Mouse (Mus musculus) heart, adult 2 months (tissue): Measurements from ENCODE around the gene Rchy1. TPM values are rescaled to one million over a fixed set of nuclear protein-coding genes. Genes with fewer than 3 reads are reported as not detected.
"Not testable (repeated sequence)": the region's sequence is repeated elsewhere in the genome, so short reads cannot be mapped to it uniquely, and the experiment has no call there.

ENCODE experiments used
- DNase-seq, 2 experiments: peaks; one replicate each; pipeline ENCODE4 v3.0.0; 2021
- H3K27ac ChIP-seq: fragments of 200-600 bp; 2 replicates; pipeline ENCODE4 v1.8.1; 2022
- H3K27me3 ChIP-seq: fragments of 200-500 bp; 2 replicates; pipeline ENCODE4 v1.6.1; 2012; ENCODE audit warnings: mild to moderate bottlenecking, low read length, inconsistent platforms, mixed read lengths; ENCODE audit not compliant: control insufficient read depth, insufficient read depth
- H3K36me3 ChIP-seq: fragments of 200-500 bp; 2 replicates; pipeline ENCODE4 v1.6.1; 2012; ENCODE audit warnings: low read length, inconsistent platforms; ENCODE audit not compliant: control insufficient read depth, insufficient read depth
- H3K4me1 ChIP-seq: fragments of 200-500 bp; 2 replicates; pipeline ENCODE4 v1.6.1; 2011; ENCODE audit warnings: low read length; ENCODE audit not compliant: control insufficient read depth, insufficient read depth
- H3K4me3 ChIP-seq: fragments of 200-600 bp; 2 replicates; pipeline ENCODE4 v1.8.1; 2022
- H3K79me2 ChIP-seq: fragments of 200-500 bp; replicated peaks from 2 replicates; pipeline ENCODE4 v1.6.1; 2012; ENCODE audit warnings: mild to moderate bottlenecking, inconsistent platforms, low read length, moderate library complexity, mixed read lengths; ENCODE audit not compliant: control insufficient read depth, insufficient read depth
- H3K9ac ChIP-seq: fragments of 200-500 bp; 2 replicates; pipeline ENCODE4 v1.6.1; 2012; ENCODE audit warnings: low read depth, mild to moderate bottlenecking, control low read depth, inconsistent platforms, low read length, mixed read lengths
- CTCF ChIP-seq: fragments of 200-600 bp; IDR thresholded peaks from 2 replicates; pipeline ENCODE4 v1.8.1; 2022; ENCODE audit warnings: antibody characterized with exemption, mild to moderate bottlenecking, moderate library complexity
- EP300 ChIP-seq: fragments of 200-500 bp; IDR thresholded peaks from 2 replicates; pipeline ENCODE4 v1.6.1; 2011; ENCODE audit warnings: low read depth, low read length, control low read depth; ENCODE audit not compliant: insufficient read depth
- POLR2A ChIP-seq: fragments of 200-500 bp; IDR thresholded peaks from 2 replicates; pipeline ENCODE4 v1.6.1; 2011; ENCODE audit warnings: mild to moderate bottlenecking, low read depth, low read length, control low read depth; ENCODE audit not compliant: insufficient read depth
- WGBS: fragments of 180-500 bp; shearing (Covaris S2); methylation state at CpG from one replicate; pipeline ENCODE4 v1.1.7; 2018; 5-methylcytosine and 5-hydroxymethylcytosine counted together
- intact Hi-C: fragments of 180-260 bp; cut with DNase I; formaldehyde crosslinking; loops from one replicate; pipeline ENCODE4 v1.15.1; 2025
- polyA plus RNA-seq: library from polyadenylated mRNA; depleted of rRNA; stranded (reverse); fragments of >200 nt; gene quantifications from 2 replicates; pipeline ENCODE4 v1.2.3, GENCODE M21; 2012
- total RNA-seq, 2 experiments: library from RNA; stranded (reverse); gene quantifications; 2 replicates each; pipeline ENCODE4 v1.2.3; 2021

Rchy1 gene
- total and polyA plus RNA-seq, 3 experiments, result 21.8 to 33.0 (median 26.9) TPM

DNA sequence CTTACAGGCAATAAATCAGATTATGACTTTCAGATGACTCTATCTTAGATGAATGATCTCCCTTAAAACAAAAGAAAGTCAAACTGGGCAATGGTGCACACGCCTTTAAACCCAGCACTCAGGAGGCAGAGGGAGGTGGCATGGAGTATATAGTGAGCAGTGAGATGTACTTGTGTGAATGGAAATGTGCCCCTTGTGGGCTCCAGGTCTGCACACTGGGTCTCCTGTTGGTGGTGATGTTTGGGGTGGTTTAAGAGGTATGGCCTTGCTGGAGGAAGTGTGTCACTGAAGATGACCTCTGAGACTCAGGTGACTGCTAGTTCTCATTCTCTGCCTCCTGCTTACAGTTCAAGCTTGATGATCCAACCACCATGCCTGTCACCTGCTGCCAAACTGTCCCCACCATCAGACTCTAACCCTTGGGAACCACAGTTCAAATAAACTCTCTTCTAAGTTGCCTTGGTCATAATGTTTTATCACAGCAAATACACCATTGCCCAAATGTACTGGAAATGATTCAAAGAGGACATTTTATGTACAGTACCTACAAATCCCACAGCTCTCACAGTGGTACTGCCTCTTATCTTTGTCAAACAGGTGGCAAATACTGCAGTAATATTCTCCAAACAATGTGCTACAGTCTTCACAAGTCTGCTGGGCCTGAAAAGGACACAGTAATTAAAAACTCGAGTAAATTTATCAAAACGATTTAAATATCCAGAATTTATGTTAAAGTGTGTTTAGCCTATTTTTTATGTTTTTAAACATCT lies 5.7 kb downstream of the Rchy1 start:
- peaks cover 31% of the 10 kb centered on the region for H3K36me3 ChIP-seq
- no peak overlapping the region for H3K4me3 ChIP-seq
- H3K27ac ChIP-seq, result no peak overlapping the region
- intact Hi-C loops, result no loop called here
- 93% methylated on average over 3 of the region's 3 CpGs for WGBS
- peaks cover 8% of the 10 kb centered on the region for H3K4me1 ChIP-seq
- TF ChIP-seq EP300 (no peak), POLR2A (no peak)
- no peaks in the 10 kb centered on the region for H3K27me3 ChIP-seq
- peaks cover 5% of the 10 kb centered on the region; the same call in 1 of the 2 replicates for H3K79me2 ChIP-seq
- no peak overlapping the region for H3K9ac ChIP-seq
- no peak for DNase-seq

DNA sequence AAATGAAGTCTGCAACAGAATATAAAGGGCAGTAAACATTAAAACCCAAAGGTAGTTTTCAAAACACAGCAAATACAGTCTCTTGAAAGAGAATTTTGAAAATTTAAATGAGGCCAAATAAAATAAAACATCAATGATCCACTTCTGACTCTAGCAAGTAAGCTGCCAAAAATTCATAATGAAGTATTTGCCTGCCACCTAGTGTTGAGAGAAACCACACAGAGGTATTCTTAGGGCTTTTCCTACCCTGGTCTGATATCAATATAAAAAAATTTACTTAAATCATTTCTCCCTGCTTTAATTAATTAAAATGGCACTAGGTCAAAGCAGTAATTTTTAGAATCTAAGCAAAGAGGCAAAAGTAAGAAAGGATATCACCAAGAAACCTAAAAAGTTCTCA lies 11.5 kb downstream of the Rchy1 start:
- no peaks in the 10 kb centered on the region for H3K79me2 ChIP-seq
- H3K27me3 ChIP-seq, result no peaks in the 10 kb centered on the region
- H3K4me3 ChIP-seq, result no peak overlapping the region
- peaks cover 15% of the 10 kb centered on the region for H3K36me3 ChIP-seq
- H3K9ac ChIP-seq, result no peak overlapping the region
- H3K4me1 ChIP-seq, result no peaks in the 10 kb centered on the region
- intact Hi-C loops, result loop anchor here (1.0 kb wide), 2 partner anchors 434 to 486 kb away; partner anchors contain the start of gene Parm1
- DNase-seq, result no peak
- TF ChIP-seq EP300, result no peak
- peak; percentile 70 for TF ChIP-seq CTCF
- no peak for TF ChIP-seq POLR2A
- no peak overlapping the region for H3K27ac ChIP-seq

DNA sequence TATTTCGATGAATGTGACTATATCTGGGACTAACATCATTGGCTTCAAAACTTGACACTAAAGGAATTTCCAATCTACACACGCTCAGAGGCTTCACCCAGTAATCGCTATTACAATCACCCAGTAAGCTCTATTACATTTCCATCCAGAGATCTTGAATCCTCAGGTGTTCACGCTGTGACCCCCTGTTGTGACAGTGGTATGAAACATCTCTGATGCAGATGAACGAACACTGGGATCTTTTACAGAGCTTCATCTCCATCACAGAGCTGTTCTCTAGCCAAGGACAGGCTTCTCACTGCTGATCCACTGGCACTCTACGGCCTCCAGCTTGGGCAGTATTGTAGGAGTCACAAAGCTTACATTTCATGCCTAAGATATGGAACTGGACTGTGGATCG lies 13.4 kb downstream of the Rchy1 start:
- Histone ChIP-seq H3K27me3 (no peaks in the 10 kb centered on the region), H3K27ac (no peak overlapping the region), H3K4me1 (no peaks in the 10 kb centered on the region), H3K9ac (no peak overlapping the region), H3K79me2 (no peaks in the 10 kb centered on the region), H3K4me3 (no peak overlapping the region), H3K36me3 (peaks cover 13% of the 10 kb centered on the region)
- no peak for DNase-seq
- TF ChIP-seq POLR2A (no peak), CTCF (no peak), EP300 (no peak)
- intact Hi-C loops, result no loop called here
- WGBS, result 96% methylated on average over 7 of the region's 7 CpGs

DNA sequence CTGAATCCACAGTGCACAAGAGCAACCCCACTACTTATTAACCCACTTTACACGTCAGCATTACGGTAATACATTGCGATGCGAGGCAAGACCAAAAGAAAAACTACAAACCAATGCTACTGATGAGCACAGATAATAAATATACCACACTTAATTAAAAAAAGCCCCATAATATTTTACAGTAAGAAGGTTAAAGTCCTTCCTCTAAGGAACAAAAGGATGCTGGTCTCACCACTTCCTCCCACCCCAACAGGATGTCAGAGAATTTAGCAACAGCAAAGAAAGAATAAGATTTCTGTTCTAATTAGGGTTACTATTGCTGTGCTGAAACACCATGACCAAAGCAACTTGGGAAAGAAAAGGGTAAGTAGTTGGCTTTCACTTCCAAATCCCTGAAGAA lies 15.9 kb downstream of the Rchy1 start:
- no peak for DNase-seq
- peaks cover 8% of the 10 kb centered on the region for H3K36me3 ChIP-seq
- intact Hi-C loops, result no loop called here

DNA sequence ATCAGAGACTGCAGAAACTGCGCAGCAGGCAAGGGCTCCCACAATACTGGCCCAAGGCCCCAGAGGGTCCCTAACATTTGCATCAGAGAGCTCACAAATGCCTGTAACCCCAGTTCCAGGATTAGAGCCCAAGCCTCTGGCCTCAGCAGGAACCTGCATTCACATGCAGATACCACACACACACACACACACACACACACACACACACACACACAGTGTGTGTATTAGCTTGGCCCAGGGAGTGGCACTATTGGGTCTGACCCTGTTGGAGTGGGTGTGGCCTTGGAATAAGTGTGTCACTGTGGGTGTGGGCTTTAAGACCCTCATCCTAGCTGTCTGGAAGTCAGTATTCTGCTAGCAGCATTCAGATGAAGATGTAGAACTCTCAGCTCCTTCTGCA lies 17.3 kb downstream of the Rchy1 start:
- intact Hi-C loops, H3K79me2 ChIP-seq, H3K27ac ChIP-seq, DNase-seq, H3K36me3 ChIP-seq, H3K9ac ChIP-seq, H3K4me3 ChIP-seq, H3K27me3 ChIP-seq, H3K4me1 ChIP-seq: not testable (repeated sequence)
- WGBS, result 96% methylated on average over 1 of the region's 1 CpGs

More for the DNA sequence above, 15.9 kb downstream of the Rchy1 start:
- WGBS, result 97% methylated on average over 4 of the region's 4 CpGs
- no peaks in the 10 kb centered on the region for H3K27me3 ChIP-seq
- TF ChIP-seq POLR2A (no peak), EP300 (no peak), CTCF (no peak)
- H3K4me1 ChIP-seq, result no peaks in the 10 kb centered on the region
- H3K4me3 ChIP-seq, result no peak overlapping the region
- no peaks in the 10 kb centered on the region for H3K79me2 ChIP-seq
- no peak overlapping the region for H3K27ac ChIP-seq
- no peak overlapping the region for H3K9ac ChIP-seq

DNA sequence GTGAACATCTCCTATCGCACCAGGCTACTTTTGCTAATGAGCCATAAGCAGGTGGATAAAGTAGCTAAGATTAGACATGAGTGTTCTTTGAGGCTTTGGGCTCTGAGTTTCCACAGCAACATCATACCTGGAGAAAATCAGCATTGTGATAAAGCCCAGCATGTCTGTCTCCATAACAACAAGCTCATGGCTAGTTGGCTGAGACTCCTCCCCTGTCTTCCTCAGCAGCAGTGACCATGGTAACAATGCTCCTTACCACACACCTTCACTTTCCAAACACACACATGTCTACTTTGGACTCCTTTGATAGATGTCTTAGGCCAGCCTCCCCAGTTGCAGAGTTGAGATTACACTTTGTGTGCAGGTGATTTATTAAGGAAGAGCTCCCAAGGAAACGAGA lies 49.6 kb downstream of the Rchy1 start:
- intact Hi-C loops, result no loop called here
- Histone ChIP-seq H3K27me3 (no peaks in the 10 kb centered on the region), H3K27ac (no peak overlapping the region), H3K4me1 (no peaks in the 10 kb centered on the region), H3K4me3 (no peak overlapping the region), H3K79me2 (no peaks in the 10 kb centered on the region), H3K9ac (no peak overlapping the region), H3K36me3 (no peaks in the 10 kb centered on the region)
- WGBS, result 80% methylated on average over 2 of the region's 2 CpGs
- TF ChIP-seq POLR2A (no peak), EP300 (no peak)
- no peak for DNase-seq
